Mouse (Mus musculus): ENCODE measurements at regions not wholly inside any gene's neighbourhood (a gene's known extent, or its start where the extent isn't known, plus 50 kb on each side); places are given as distances from the start of the nearest gene placed in this dataset.

DNA sequence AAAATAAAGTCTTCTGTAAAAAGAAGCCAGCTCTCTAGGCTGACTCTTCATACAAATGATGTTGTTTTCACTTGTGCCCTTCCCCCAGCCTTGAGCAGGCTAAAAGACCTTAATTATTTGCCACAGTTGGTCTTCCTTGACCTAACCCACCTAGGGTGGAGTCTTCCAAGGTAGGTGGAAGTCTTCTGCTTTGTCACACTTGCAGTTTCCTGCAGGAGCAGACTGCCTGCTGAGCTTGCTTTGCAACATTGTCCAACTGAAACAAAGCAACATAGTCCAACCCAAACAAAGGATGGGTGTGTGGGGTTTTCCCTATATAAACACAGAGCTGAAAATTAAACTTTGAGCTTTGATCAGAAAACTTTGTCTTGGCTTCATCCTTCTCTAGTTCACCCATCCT, 53.0 kb upstream of the Ppfia2 start:
- DNase-seq (ENCODE audit: low spot score in 2 of 2) = no peak

Measured in left cerebral cortex, adult 9 months (tissue).